Mouse (Mus musculus) testis, adult 2 months (tissue): ENCODE measurements around the gene Chuk.

Source experiments
- CTCF ChIP-seq: fragments of 200-500 bp; IDR thresholded peaks from 2 replicates; pipeline ENCODE4 v1.5.1; 2012; ENCODE audit warnings: low read depth, mild to moderate bottlenecking, inconsistent platforms, low read length, moderate library complexity; ENCODE audit not compliant: control insufficient read depth, insufficient read depth, insufficient replicate concordance
- POLR2A ChIP-seq: fragments of 200-500 bp; IDR thresholded peaks from 2 replicates; pipeline ENCODE4 v1.6.1; 2012; ENCODE audit warnings: low read depth, mild to moderate bottlenecking, inconsistent platforms, low read length, moderate library complexity; ENCODE audit not compliant: control insufficient read depth

- TF ChIP-seq POLR2A (no peak), CTCF (no peak)
These were observed 26.4 kb downstream of the Chuk start for GRCm38 (mm10) chr19:44080920-44081319.
